Mouse (Mus musculus): ENCODE data around the gene Cyb5r2. TPM values are rescaled to one million over a fixed set of nuclear protein-coding genes. Genes with fewer than 3 reads are reported as not detected.

The Cyb5r2 gene
- polyA plus RNA-seq (2015; fragmentation: Nextera tagmentation; extraction: Ambion mirVana) = 0.14 and 0.15 TPM in 2 replicates

GRCm38 (mm10) chr7:107757308-107758151, at the start of gene Cyb5r2:
Gene Cyb5r2 (minus strand): TSS chr7:107758032.

GRCm38 (mm10) chr7:107801108-107801507, 43.3 kb upstream of the Cyb5r2 start, which contains the start of gene Ovch2:
Gene Ovch2 (minus strand): TSS chr7:107801208.

Other genes with a start within 250 kb of the Cyb5r2 start
- 22.7 and 51.7 TPM in 2 replicates for gene Olfml1, start 190.6 kb downstream of the Cyb5r2 start, polyA plus RNA-seq (2015; fragmentation: Nextera tagmentation; extraction: Ambion mirVana)
- gene Ppfibp2, start 162.8 kb downstream of the Cyb5r2 start, polyA plus RNA-seq (2015; fragmentation: Nextera tagmentation; extraction: Ambion mirVana) = 4.9 and 7.2 TPM in 2 replicates
- not detected in 2 replicates for gene 5330417H12Rik, start 132.9 kb downstream of the Cyb5r2 start, polyA plus RNA-seq (2015; fragmentation: Nextera tagmentation; extraction: Ambion mirVana)
- not detected in 2 replicates for gene Ovch2, start 43.2 kb upstream of the Cyb5r2 start, polyA plus RNA-seq (2015; fragmentation: Nextera tagmentation; extraction: Ambion mirVana)
- not detected in 2 replicates for gene Olfr467, start 54.2 kb upstream of the Cyb5r2 start, polyA plus RNA-seq (2015; fragmentation: Nextera tagmentation; extraction: Ambion mirVana)
- not detected in 2 replicates for gene Olfr469, start 67.5 kb upstream of the Cyb5r2 start, polyA plus RNA-seq (2015; fragmentation: Nextera tagmentation; extraction: Ambion mirVana)
- gene Olfr470, start 89.5 kb upstream of the Cyb5r2 start, polyA plus RNA-seq (2015; fragmentation: Nextera tagmentation; extraction: Ambion mirVana) = not detected in 2 replicates
- not detected in 2 replicates for gene Olfr472, start 139.9 kb upstream of the Cyb5r2 start, polyA plus RNA-seq (2015; fragmentation: Nextera tagmentation; extraction: Ambion mirVana)
- gene Olfr473, start 172.4 kb upstream of the Cyb5r2 start, polyA plus RNA-seq (2015; fragmentation: Nextera tagmentation; extraction: Ambion mirVana) = not detected in 2 replicates
- gene Olfr474, start 196.6 kb upstream of the Cyb5r2 start, polyA plus RNA-seq (2015; fragmentation: Nextera tagmentation; extraction: Ambion mirVana) = not detected in 2 replicates
- gene Olfr476, start 206.8 kb upstream of the Cyb5r2 start, polyA plus RNA-seq (2015; fragmentation: Nextera tagmentation; extraction: Ambion mirVana) = not detected in 2 replicates
- gene Olfr477, start 228.7 kb upstream of the Cyb5r2 start, polyA plus RNA-seq (2015; fragmentation: Nextera tagmentation; extraction: Ambion mirVana) = not detected in 2 replicates

Data from adrenal gland, postnatal 0 days (tissue).